Mouse (Mus musculus): ENCODE results near the gene Klk1b3. TPM values are rescaled to one million over a fixed set of nuclear protein-coding genes. Genes with fewer than 3 reads are reported as not detected.
"Not testable (repeated sequence)": the region's sequence is repeated elsewhere in the genome, so short reads cannot be mapped to it uniquely, and the experiment has no call there.

Klk1b3 gene
- total and polyA plus RNA-seq, 2 experiments from 2014 or later, result not detected

DNA sequence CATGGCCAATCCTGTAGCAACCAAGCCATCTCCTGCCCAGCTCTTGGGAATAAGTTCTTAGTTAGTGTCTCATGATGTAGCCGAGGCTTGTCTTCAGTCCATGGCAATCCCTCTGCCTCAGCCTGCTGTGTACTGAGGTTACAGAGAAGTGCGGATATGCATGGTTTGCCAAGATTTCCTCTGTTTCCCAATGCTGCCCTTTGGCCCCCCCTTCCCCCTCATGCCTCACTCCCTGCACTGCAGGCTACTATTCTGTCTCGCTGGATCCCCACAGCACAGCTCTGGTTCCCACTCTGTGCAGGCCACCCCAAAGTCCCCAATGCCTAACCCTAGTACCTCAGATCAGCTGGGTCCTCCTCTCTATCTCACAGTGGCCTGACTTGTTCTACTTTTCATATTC lies 10.3 kb downstream of the Klk1b3 start:
- H3K4me1 ChIP-seq (ENCODE audit: control insufficient read depth, insufficient read depth), result no peaks in the 10 kb centered on the region
- TF ChIP-seq EP300 (IDR thresholded peaks at IDR 0.05; ENCODE audit: low read depth) (no peak), CTCF (IDR thresholded peaks at IDR 0.05; ENCODE audit: low read depth) (no peak)
- ATAC-seq (ENCODE audit: insufficient read depth, low read depth) (no peak), DNase-seq (ENCODE audit: low spot score) (no peak)
- H3K4me3 ChIP-seq (ENCODE audit: low read depth, low read length), result no peak overlapping the region
- H3K27ac ChIP-seq (ENCODE audit: low read depth), result no peak overlapping the region
- WGBS, result 72% methylated on average over 3 of the region's 3 CpGs
- H3K4me2 ChIP-seq (ENCODE audit: low read depth, low read length), result no peak overlapping the region
- H3K27me3 ChIP-seq (ENCODE audit: control insufficient read depth, insufficient read depth, low read length), result 0 out of 2 replicates have a peak, but pooled peaks cover 3% of the 10 kb centered on the region
- no peaks in the 10 kb centered on the region for H3K36me3 ChIP-seq (replicated peaks; ENCODE audit: control insufficient read depth, insufficient read depth, low read length)
- H3K9ac ChIP-seq (replicated peaks; ENCODE audit: low read depth, low read length), result no peak overlapping the region
- no peaks in the 10 kb centered on the region for H3K9me3 ChIP-seq (replicated peaks; ENCODE audit: control insufficient read depth, low read length)

DNA sequence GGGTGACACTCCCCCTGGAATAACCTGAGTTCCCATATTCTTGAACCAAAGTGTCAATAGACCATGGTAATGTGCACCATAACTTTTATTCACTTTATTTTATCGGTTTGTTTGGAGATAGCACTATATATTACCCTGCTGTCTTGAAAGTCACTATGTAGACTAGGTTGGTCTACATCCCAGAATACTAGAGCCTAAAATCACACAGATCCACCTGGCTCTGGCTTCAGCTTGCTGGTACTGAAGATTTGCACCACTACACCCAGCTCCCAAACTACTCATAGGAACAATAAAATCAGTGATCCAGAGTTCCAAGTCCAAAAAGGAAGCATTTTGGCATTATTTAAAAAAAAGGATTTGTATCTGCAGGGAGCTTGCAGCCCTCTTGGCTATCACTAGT lies 17.7 kb downstream of the Klk1b3 start, which contains the start of gene Klk1b5:
Klk1b5 (plus strand) TSS at position 301 of the 400 bp plus-strand sequence.
- no peak within 1 kb of the TSS for H3K9ac ChIP-seq (replicated peaks; ENCODE audit: low read depth, low read length)
- ATAC-seq (ENCODE audit: insufficient read depth, low read depth), result no peak
- H3K4me3 ChIP-seq (ENCODE audit: low read depth, low read length), result no peak within 1 kb of the TSS
- no peaks in the 10 kb centered on the region for H3K36me3 ChIP-seq (replicated peaks; ENCODE audit: control insufficient read depth, insufficient read depth, low read length)
- no peak for DNase-seq (ENCODE audit: low spot score)
- H3K27me3 ChIP-seq (ENCODE audit: control insufficient read depth, insufficient read depth, low read length), result no peaks in the 10 kb centered on the region
- no peaks in the 10 kb centered on the region for H3K4me1 ChIP-seq (ENCODE audit: control insufficient read depth, insufficient read depth)
- WGBS, result 57% methylated on average over 1 of the region's 1 CpGs
- H3K4me2 ChIP-seq (ENCODE audit: low read depth, low read length), result no peak within 1 kb of the TSS
- H3K9me3 ChIP-seq (replicated peaks; ENCODE audit: control insufficient read depth, low read length), result no peaks in the 10 kb centered on the region
- H3K27ac ChIP-seq (ENCODE audit: low read depth), result no peak within 1 kb of the TSS
- no peak for TF ChIP-seq EP300 (IDR thresholded peaks at IDR 0.05; ENCODE audit: low read depth)
- TF ChIP-seq CTCF (IDR thresholded peaks at IDR 0.05; ENCODE audit: low read depth), result no peak

DNA sequence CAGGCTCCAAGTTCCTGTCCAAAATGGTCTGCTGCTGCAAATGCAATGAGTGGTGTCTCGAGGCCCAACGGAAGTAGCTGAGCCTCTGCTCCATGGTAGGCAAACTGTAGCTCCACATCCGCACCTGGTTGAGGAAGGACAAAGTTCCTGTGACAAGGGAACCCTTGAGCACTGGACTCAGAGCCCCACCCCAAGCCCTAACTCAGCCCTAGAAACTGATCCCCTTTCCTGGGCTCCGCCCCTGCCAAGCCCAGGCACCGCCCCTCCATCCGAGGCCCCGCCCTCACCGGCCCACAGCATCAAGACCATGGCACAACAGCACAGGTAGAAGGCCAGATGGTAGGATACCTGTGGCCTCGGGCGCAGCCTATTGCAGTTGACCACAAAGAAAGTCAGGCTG lies 23.6 kb downstream of the Klk1b3 start:
- not testable (repeated sequence) for H3K9ac ChIP-seq (replicated peaks; ENCODE audit: low read depth, low read length); H3K4me1 ChIP-seq (ENCODE audit: control insufficient read depth, insufficient read depth); DNase-seq (ENCODE audit: low spot score); H3K4me3 ChIP-seq (ENCODE audit: low read depth, low read length); H3K27ac ChIP-seq (ENCODE audit: low read depth); ATAC-seq (ENCODE audit: insufficient read depth, low read depth); H3K4me2 ChIP-seq (ENCODE audit: low read depth, low read length); H3K27me3 ChIP-seq (ENCODE audit: control insufficient read depth, insufficient read depth, low read length); H3K36me3 ChIP-seq (replicated peaks; ENCODE audit: control insufficient read depth, insufficient read depth, low read length); H3K9me3 ChIP-seq (replicated peaks; ENCODE audit: control insufficient read depth, low read length)
- 53% methylated on average over 8 of the region's 10 CpGs for WGBS

GRCm38 (mm10) chr7:44222335-44222734 lies 24.3 kb downstream of the Klk1b3 start:
- not testable (repeated sequence) for H3K27ac ChIP-seq (ENCODE audit: low read depth); H3K9ac ChIP-seq (replicated peaks; ENCODE audit: low read depth, low read length); H3K27me3 ChIP-seq (ENCODE audit: control insufficient read depth, insufficient read depth, low read length); ATAC-seq (ENCODE audit: insufficient read depth, low read depth); H3K4me2 ChIP-seq (ENCODE audit: low read depth, low read length); H3K9me3 ChIP-seq (replicated peaks; ENCODE audit: control insufficient read depth, low read length); H3K4me1 ChIP-seq (ENCODE audit: control insufficient read depth, insufficient read depth); DNase-seq (ENCODE audit: low spot score); H3K36me3 ChIP-seq (replicated peaks; ENCODE audit: control insufficient read depth, insufficient read depth, low read length); H3K4me3 ChIP-seq (ENCODE audit: low read depth, low read length)
- 41% methylated on average over 6 of the region's 6 CpGs for WGBS

DNA sequence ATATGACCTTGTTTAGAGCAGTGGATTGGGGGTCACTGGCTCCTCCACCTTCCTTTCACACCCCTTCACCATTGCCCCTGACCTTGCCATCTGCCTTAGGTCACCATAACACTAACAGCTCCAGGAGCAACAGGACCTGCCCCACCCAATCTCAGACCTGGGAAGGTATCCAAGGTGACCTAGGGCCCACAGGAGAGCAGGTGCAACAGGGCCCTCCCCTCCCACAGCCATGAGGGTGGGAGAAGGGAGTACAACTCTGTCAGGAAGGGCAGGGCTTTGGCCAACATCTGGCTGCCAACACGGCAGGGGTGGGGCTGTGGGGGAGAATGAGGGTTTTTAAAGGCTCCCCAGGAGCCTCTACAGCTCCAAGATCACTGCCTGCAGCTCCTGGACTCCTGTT lies 27.1 kb downstream of the Klk1b3 start, which contains the start of gene Klk1:
Klk1 (plus strand) TSS at position 285 of the 400 bp plus-strand sequence.
- no peaks in the 10 kb centered on the region for H3K9me3 ChIP-seq (replicated peaks; ENCODE audit: control insufficient read depth, low read length)
- TF ChIP-seq EP300 (IDR thresholded peaks at IDR 0.05; ENCODE audit: low read depth) (no peak), CTCF (IDR thresholded peaks at IDR 0.05; ENCODE audit: low read depth) (no peak)
- WGBS, result 50% methylated on average over 1 of the region's 1 CpGs
- H3K27me3 ChIP-seq (ENCODE audit: control insufficient read depth, insufficient read depth, low read length), result no peaks in the 10 kb centered on the region
- no peak within 1 kb of the TSS for H3K27ac ChIP-seq (ENCODE audit: low read depth)
- DNase-seq (ENCODE audit: low spot score), result no peak
- ATAC-seq (ENCODE audit: insufficient read depth, low read depth), result no peak
- H3K4me3 ChIP-seq (ENCODE audit: low read depth, low read length), result no peak within 1 kb of the TSS
- H3K9ac ChIP-seq (replicated peaks; ENCODE audit: low read depth, low read length), result no peak within 1 kb of the TSS
- H3K4me1 ChIP-seq (ENCODE audit: control insufficient read depth, insufficient read depth), result no peaks in the 10 kb centered on the region
- no peak within 1 kb of the TSS for H3K4me2 ChIP-seq (ENCODE audit: low read depth, low read length)
- H3K36me3 ChIP-seq (replicated peaks; ENCODE audit: control insufficient read depth, insufficient read depth, low read length), result no peaks in the 10 kb centered on the region

DNA sequence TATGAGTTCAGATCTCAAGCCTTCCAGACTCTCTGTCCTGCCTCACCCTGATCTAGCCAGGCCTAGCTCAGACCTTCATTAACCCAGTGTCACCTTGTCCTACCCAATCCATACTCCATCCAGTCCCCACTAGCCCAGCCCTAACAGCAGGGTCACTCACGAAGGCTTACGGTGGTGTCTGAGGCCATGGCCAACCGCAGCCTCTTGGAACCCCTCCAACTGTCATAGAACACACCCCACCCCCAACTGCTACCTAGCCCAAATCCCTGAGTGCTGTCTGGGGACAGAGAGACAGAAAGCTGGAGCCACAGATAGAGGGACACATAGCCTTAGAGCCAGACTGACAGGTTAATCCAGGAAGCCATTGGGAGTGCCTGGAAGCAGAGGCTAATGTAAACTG lies 37.9 kb downstream of the Klk1b3 start, which contains the start of gene Gm36864:
Gm36864 (plus strand) TSS at position 269 of the 400 bp plus-strand sequence.
- TF ChIP-seq CTCF (IDR thresholded peaks at IDR 0.05; ENCODE audit: low read depth) (no peak), EP300 (IDR thresholded peaks at IDR 0.05; ENCODE audit: low read depth) (no peak)
- Histone ChIP-seq H3K27me3 (ENCODE audit: control insufficient read depth, insufficient read depth, low read length) (no peaks in the 10 kb centered on the region), H3K4me1 (ENCODE audit: control insufficient read depth, insufficient read depth) (no peaks in the 10 kb centered on the region), H3K9me3 (replicated peaks; ENCODE audit: control insufficient read depth, low read length) (no peaks in the 10 kb centered on the region), H3K27ac (ENCODE audit: low read depth) (no peak within 1 kb of the TSS), H3K36me3 (replicated peaks; ENCODE audit: control insufficient read depth, insufficient read depth, low read length) (no peaks in the 10 kb centered on the region), H3K4me3 (ENCODE audit: low read depth, low read length) (no peak within 1 kb of the TSS), H3K9ac (replicated peaks; ENCODE audit: low read depth, low read length) (no peak within 1 kb of the TSS), H3K4me2 (ENCODE audit: low read depth, low read length) (no peak within 1 kb of the TSS)
- no peak for ATAC-seq (ENCODE audit: insufficient read depth, low read depth)
- DNase-seq (ENCODE audit: low spot score), result no peak
- 36% methylated on average over 3 of the region's 3 CpGs for WGBS

All from heart, postnatal 0 days (tissue).